Mouse (Mus musculus) liver, postnatal 0 days (tissue): ENCODE results near the gene Pparg.
A peak's percentile ranks its signal among the peaks of the same experiment; 100 is the strongest.

Experiments
- CTCF ChIP-seq: sonication (generic); IDR thresholded peaks from 2 replicates; pipeline ENCODE4 v1.5.1; 2016; ENCODE audit warnings: antibody characterized with exemption, low read depth
- EP300 ChIP-seq: IDR thresholded peaks from 2 replicates; pipeline ENCODE4 v1.6.1; 2016; ENCODE audit warnings: antibody characterized with exemption, low read depth, mild to moderate bottlenecking

DNA sequence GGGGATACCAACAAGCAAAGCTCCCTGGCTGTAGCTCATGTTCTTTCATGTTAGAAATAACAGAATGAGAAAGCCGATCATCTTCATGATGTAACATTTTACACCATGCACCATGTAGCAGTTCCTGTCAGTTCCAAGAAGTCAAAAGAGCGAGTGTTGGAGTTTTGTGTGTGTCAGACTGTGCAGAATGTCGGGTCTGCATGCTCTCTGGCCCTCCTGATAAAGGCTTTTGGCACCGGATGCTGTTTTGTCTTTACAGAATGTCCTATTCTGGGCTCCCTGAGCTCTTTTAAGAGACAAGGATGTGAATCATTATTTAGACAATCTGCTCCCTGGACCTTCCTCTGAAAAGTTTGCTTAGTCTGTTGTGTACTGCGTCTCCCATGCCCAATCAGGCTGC is 22.0 kb downstream of the Pparg start:
- TF ChIP-seq EP300 (0 out of 2 replicates have a peak, but pooled peaks have one; percentile 26), CTCF (no peak)
